Mouse (Mus musculus) kidney, postnatal 0 days (tissue): Measurements from ENCODE around the gene Zbtb42. TPM values are rescaled to one million over a fixed set of nuclear protein-coding genes. Genes with fewer than 3 reads are reported as not detected.

ENCODE experiments used
- ATAC-seq: fragments of 200-750 bp; cut with Nextera tagmentation; replicated peaks from 2 replicates; pipeline ENCODE4 v1.8.0; 2017; ENCODE audit warnings: low read depth, moderate number of reproducible peaks, moderate TSS enrichment, moderate library complexity; ENCODE audit not compliant: low FRiP score
- DNase-seq: peaks from one replicate; pipeline ENCODE4 v3.0.0-alpha.2; 2016; ENCODE audit warnings: low spot score
- H3K27ac ChIP-seq: fragments of 300-500 bp; sonication (generic); 2 replicates; pipeline ENCODE4 v1.5.1; 2014; ENCODE audit warnings: mild to moderate bottlenecking
- H3K27me3 ChIP-seq: fragments of 300-500 bp; sonication (generic); 2 replicates; pipeline ENCODE4 v1.6.1; 2014; ENCODE audit warnings: low read length, mixed read lengths; ENCODE audit not compliant: insufficient read depth
- H3K36me3 ChIP-seq: fragments of 300-500 bp; sonication (generic); 2 replicates; pipeline ENCODE4 v1.6.1; 2014; ENCODE audit warnings: low read length, mixed read lengths; ENCODE audit not compliant: insufficient read depth
- H3K4me1 ChIP-seq: fragments of 300-500 bp; sonication (generic); replicated peaks from 2 replicates; pipeline ENCODE4 v1.6.1; 2014; ENCODE audit warnings: antibody characterized with exemption, low read length, mixed read lengths; ENCODE audit not compliant: insufficient read depth
- H3K4me2 ChIP-seq: fragments of 300-500 bp; sonication (generic); 2 replicates; pipeline ENCODE4 v1.6.1; 2014; ENCODE audit warnings: mild to moderate bottlenecking, low read length, moderate library complexity, mixed read lengths
- H3K4me3 ChIP-seq: fragments of 300-500 bp; sonication (generic); replicated peaks from 2 replicates; pipeline ENCODE4 v1.5.1; 2014; ENCODE audit warnings: low read depth, low read length
- H3K9ac ChIP-seq: fragments of 300-500 bp; sonication (generic); 2 replicates; pipeline ENCODE4 v1.6.1; 2014; ENCODE audit warnings: low read depth, low read length
- H3K9me3 ChIP-seq: fragments of 300-500 bp; sonication (generic); replicated peaks from 2 replicates; pipeline ENCODE4 v1.6.1; 2016; ENCODE audit warnings: low read length, inconsistent platforms, mixed read lengths
- CTCF ChIP-seq: IDR thresholded peaks from 2 replicates; pipeline ENCODE4 v1.5.1; 2016; ENCODE audit warnings: antibody characterized with exemption, low read depth, mild to moderate bottlenecking, moderate library complexity
- WGBS: fragments of 180-500 bp; shearing (Covaris S2); extraction: QIAGEN DNeasy Blood & Tissue Kit; methylation state at CpG from one replicate; pipeline ENCODE4 v1.1.7; 2014; 5-methylcytosine and 5-hydroxymethylcytosine counted together
- polyA plus RNA-seq: library from polyadenylated mRNA; unstranded; fragments of >200 nt; fragmentation: Nextera tagmentation; extraction: Ambion mirVana; gene quantifications from 2 replicates; pipeline ENCODE4 v1.2.1, GENCODE M21; 2015

The Zbtb42 gene
- polyA plus RNA-seq, 1 experiment from 2014 or later = 6.7 TPM

DNA sequence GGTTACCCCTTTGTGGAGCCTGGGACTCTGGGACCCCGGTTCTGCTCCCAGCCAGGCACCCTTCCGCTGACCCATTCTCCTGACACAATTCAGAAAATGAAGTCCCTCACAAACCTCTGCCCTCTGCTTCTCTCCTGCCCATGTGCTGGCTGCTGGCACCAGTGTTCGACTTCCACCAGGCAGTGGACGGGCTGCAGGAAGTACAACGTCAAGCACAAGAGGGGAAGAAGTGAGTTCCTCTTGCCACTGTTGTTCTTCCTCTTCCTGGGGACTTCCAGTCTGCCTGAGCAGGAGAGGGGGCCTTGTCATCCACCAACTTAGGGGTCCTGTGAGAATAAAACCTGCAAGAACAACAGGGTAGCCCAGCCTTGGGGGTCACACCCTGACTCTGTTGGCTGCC lies 45.7 kb upstream of the Zbtb42 start:
- Histone ChIP-seq H3K4me2 (no peak overlapping the region), H3K27me3 (no peaks in the 10 kb centered on the region), H3K4me3 (no peak overlapping the region), H3K9me3 (no peaks in the 10 kb centered on the region), H3K36me3 (no peaks in the 10 kb centered on the region), H3K9ac (no peak overlapping the region), H3K4me1 (peaks cover 14% of the 10 kb centered on the region), H3K27ac (no peak overlapping the region)
- WGBS = 72% methylated on average over 5 of the region's 5 CpGs
- DNase-seq (no peak), ATAC-seq (no peak)
- no peak for TF ChIP-seq CTCF

DNA sequence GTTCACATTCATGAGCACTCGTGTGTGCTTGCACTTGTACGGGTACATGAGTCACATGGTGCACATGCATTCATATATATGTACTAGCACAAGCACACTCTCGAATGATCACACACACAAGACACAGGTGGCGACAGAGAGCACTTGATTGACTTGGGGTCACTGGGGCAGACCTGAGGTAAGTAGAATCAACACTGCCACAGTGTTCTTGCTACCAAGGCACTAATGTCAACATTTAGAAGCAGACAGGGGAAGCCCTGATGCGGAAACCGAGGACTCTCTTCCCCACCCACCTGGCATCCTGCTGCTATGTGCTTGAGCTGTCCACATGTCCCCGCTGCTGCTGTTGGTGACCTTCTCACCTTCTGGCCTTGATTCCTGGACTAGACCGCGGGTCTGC lies 44.9 kb upstream of the Zbtb42 start:
- Histone ChIP-seq H3K27ac (no peak overlapping the region), H3K4me1 (peaks cover 14% of the 10 kb centered on the region), H3K27me3 (no peaks in the 10 kb centered on the region), H3K4me3 (no peak overlapping the region), H3K9ac (no peak overlapping the region), H3K36me3 (no peaks in the 10 kb centered on the region), H3K4me2 (no peak overlapping the region), H3K9me3 (no peaks in the 10 kb centered on the region)
- DNase-seq (no peak), ATAC-seq (no peak)
- peak; percentile 25; the same call in 1 of the 2 replicates for TF ChIP-seq CTCF
- 52% methylated on average over 9 of the region's 9 CpGs for WGBS

DNA sequence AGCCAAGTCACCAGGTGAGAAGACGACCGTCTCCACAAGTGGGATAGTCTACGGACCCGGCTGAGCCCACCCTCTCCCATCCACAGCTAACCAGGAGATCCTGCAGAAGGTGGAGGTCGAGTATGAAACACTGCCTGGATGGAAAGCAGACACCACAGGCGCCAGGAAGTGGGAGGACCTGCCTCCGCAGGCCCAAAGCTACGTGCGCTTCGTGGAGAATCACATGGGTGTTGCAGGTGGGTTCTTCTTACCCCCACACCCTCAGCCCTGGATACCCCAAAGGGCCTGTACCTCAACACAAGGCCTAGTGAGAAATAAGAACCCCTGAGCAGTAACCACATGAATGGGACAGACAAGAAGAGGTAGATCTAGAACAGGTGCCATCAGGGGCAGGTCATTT lies 39.1 kb upstream of the Zbtb42 start:
- H3K9ac ChIP-seq = no peak overlapping the region
- H3K4me1 ChIP-seq = no peaks in the 10 kb centered on the region
- no peaks in the 10 kb centered on the region for H3K27me3 ChIP-seq
- no peak for DNase-seq
- H3K9me3 ChIP-seq = no peaks in the 10 kb centered on the region
- ATAC-seq = no peak
- no peak overlapping the region for H3K4me2 ChIP-seq
- no peak overlapping the region for H3K27ac ChIP-seq
- TF ChIP-seq CTCF = no peak
- no peak overlapping the region for H3K4me3 ChIP-seq
- WGBS = 83% methylated on average over 10 of the region's 10 CpGs
- H3K36me3 ChIP-seq = no peaks in the 10 kb centered on the region

DNA sequence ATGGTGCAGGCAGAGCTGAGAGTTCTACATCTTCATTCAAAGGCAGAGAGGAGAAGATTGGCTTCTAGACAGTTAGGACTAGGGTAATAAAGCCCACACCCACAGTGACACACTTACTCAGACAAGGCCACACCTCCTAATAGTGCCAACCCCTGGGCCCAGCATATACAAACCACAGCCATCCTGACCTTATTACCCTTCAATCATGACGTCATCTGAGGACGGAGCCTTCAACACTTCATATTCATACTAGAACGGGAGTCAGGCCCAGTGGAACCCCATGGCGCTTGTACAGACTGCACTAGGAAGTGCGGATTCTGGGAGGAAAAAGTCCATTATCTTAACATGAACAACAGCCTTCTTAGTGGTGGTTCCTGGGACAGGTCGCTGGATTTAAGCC lies 35.5 kb upstream of the Zbtb42 start:
- TF ChIP-seq CTCF = no peak
- H3K4me3 ChIP-seq = no peak overlapping the region
- H3K4me2 ChIP-seq = no peak overlapping the region
- WGBS = 89% methylated on average over 6 of the region's 6 CpGs
- no peak overlapping the region for H3K27ac ChIP-seq
- H3K36me3 ChIP-seq = no peaks in the 10 kb centered on the region
- no peaks in the 10 kb centered on the region; the same call in 1 of the 2 replicates for H3K4me1 ChIP-seq
- DNase-seq (no peak), ATAC-seq (no peak)
- no peaks in the 10 kb centered on the region for H3K9me3 ChIP-seq
- H3K27me3 ChIP-seq = no peaks in the 10 kb centered on the region
- no peak overlapping the region for H3K9ac ChIP-seq

DNA sequence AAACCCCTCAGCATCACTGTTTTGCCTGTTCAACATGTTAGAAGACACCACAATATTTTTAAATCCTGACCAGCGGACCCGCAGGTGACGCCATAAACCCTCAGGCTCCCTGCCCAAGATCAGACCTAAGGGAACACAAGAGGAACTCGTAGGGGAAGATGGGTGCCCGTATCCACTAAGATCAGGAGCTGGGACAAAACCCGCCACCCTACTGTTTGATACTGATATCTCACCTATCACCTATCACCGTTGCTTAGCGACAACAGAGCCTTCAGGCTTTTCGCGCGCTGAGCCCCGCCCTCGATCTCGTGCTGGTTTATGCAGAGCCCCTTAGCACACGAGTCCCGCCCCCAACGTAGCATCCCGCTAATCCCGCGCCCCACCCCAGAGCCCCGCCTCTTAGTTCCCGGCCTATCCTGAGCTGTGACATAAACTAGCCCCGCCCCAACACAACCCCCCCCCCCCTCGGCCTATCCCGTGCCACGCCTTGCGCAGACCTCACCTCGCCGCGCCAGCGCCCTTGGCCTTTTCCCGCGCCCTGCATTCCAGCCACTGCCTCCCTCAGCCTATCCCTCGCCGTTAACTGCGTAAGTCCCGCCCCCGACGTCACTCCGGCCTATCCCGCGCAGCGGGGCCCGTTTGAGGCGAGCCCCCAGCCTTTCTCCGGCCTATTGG lies 34.3 kb upstream of the Zbtb42 start, which contains the start of gene Siva1:
Gene Siva1, plus strand, starts transcription at position 500 of the 675 bp plus-strand sequence.
- peak within 1 kb of the TSS; percentile 90 for H3K27ac ChIP-seq
- peak within 1 kb of the TSS; percentile 75 for H3K4me3 ChIP-seq
- 3% methylated on average over 45 of the region's 46 CpGs for WGBS
- peak within 1 kb of the TSS; percentile 92 for H3K4me2 ChIP-seq
- peak within 1 kb of the TSS; percentile 81 for H3K9ac ChIP-seq
- peaks cover 12% of the 10 kb centered on the region; the same call in 1 of the 2 replicates for H3K36me3 ChIP-seq
- no peaks in the 10 kb centered on the region; the same call in 1 of the 2 replicates for H3K4me1 ChIP-seq
- TF ChIP-seq CTCF = no peak
- H3K27me3 ChIP-seq = no peaks in the 10 kb centered on the region
- peak; percentile 100 for DNase-seq
- ATAC-seq = peak; percentile 97
- no peaks in the 10 kb centered on the region for H3K9me3 ChIP-seq

DNA sequence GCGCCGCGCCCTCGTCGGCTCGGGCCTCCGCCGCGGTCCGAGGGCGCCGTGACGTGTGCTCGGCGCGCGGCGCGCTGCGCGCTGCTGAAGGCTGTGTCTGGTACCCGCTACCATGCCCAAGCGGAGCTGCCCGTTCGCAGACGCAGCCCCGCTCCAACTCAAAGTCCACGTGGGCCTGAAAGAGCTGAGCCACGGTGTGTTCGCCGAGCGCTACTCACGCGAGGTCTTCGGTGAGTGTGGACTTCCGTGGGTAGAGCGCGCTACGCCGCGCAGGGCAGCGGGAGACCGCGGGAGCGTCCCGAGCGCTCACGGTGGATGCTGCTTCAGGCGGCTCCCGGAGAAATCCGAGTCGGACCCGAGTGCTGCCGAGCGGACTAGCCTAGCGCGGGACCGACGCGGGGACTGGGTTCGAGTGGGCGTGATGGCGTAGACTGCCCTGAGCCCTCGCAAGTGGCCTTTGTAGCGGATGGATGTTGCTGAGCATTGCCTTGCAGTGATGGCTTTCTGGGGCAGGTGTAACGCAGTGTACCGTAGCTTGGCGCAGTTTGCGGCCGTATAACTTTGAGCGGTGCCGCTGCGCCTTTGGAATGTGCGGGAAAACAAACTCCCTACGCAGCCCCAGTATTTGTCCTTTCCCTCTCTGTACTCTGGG lies 33.6 kb upstream of the Zbtb42 start:
- Histone ChIP-seq H3K4me1 (no peaks in the 10 kb centered on the region; the same call in 1 of the 2 replicates), H3K27ac (peak overlapping the region; percentile 90), H3K9me3 (no peaks in the 10 kb centered on the region), H3K27me3 (no peaks in the 10 kb centered on the region), H3K4me2 (peak overlapping the region; percentile 92), H3K9ac (peak overlapping the region; percentile 81), H3K36me3 (peaks cover 16% of the 10 kb centered on the region; the same call in 1 of the 2 replicates), H3K4me3 (peak overlapping the region; percentile 75)
- TF ChIP-seq CTCF = no peak
- ATAC-seq (no peak; the same call in none of the 2 replicates), DNase-seq (peak; percentile 68)
- WGBS = under 1% methylated on average over 75 of the region's 75 CpGs
